Mouse (Mus musculus): ENCODE measurements around the gene Gm21863.
A peak's percentile ranks its signal among the peaks of the same experiment; 100 is the strongest.
"Not testable (repeated sequence)": the region's sequence is repeated elsewhere in the genome, so short reads cannot be mapped to it uniquely, and the experiment has no call there.

Gene Gm21863

GRCm38 (mm10) chr12:19953869-19954555 is at the start of gene Gm21863:
Gene Gm21863, plus strand, starts transcription at chr12:19954505.
- not testable (repeated sequence) for DNase-seq

GRCm38 (mm10) chr12:19928049-19928448 is 26.3 kb upstream of the Gm21863 start:
- peak; percentile 3 for DNase-seq

Data from kidney, postnatal 10 days (tissue).